Mouse (Mus musculus) E14TG2a.4 (cell line): Measurements from ENCODE around the gene Ankrd52.

Experiments used
- CTCF ChIP-seq: conservative IDR thresholded peaks from 2 replicates; pipeline ENCODE4 v1.5.1; 2014; ENCODE audit warnings: low read length
- NANOG ChIP-seq: IDR thresholded peaks from 2 replicates; pipeline ENCODE4 v1.6.1; 2014; ENCODE audit warnings: borderline replicate concordance, low read length, mixed read lengths

- TF ChIP-seq CTCF (no peak), NANOG (no peak)
Observed at GRCm38 (mm10) chr10:128436376-128436775, 59.5 kb downstream of the Ankrd52 start.
